Mouse (Mus musculus) liver, embryonic 14 days (tissue): Measurements from ENCODE around the gene 2010106E10Rik. TPM values are rescaled to one million over a fixed set of nuclear protein-coding genes. Genes with fewer than 3 reads are reported as not detected.

Source experiments
- polyA plus RNA-seq: library from polyadenylated mRNA; depleted of rRNA; stranded (reverse); fragments of >200 nt; gene quantifications from 2 replicates; pipeline ENCODE4 v1.2.3, GENCODE M21; 2012; rRNA removed

Gene 2010106E10Rik
- not detected in 2 replicates for polyA plus RNA-seq

GRCm38 (mm10) chrX:112494974-112495373 is at the start of gene 2010106E10Rik:
Gene 2010106E10Rik, plus strand, starts transcription at chrX:112495274.

GRCm38 (mm10) chrX:112600511-112601305 is 105.6 kb downstream of the 2010106E10Rik start, which contains the start of gene Zfp711:
Gene Zfp711, plus strand, starts transcription at chrX:112600526.

Other genes starting within 250 kb of the 2010106E10Rik start
- gene Apool, start 183.9 kb upstream of the 2010106E10Rik start, polyA plus RNA-seq: 9.6 and 10.0 TPM in 2 replicates
- not detected in 2 replicates for gene Satl1, start 88.5 kb upstream of the 2010106E10Rik start, polyA plus RNA-seq
- gene Zfp711, start 105.3 kb downstream of the 2010106E10Rik start, polyA plus RNA-seq: 0.62 and 0.64 TPM in 2 replicates
- not detected in 2 replicates for gene Pof1b, start 203.4 kb downstream of the 2010106E10Rik start, polyA plus RNA-seq